Comparison of ENCODE assay signal across 25 mouse cellular contexts in the genomic region with DNA sequence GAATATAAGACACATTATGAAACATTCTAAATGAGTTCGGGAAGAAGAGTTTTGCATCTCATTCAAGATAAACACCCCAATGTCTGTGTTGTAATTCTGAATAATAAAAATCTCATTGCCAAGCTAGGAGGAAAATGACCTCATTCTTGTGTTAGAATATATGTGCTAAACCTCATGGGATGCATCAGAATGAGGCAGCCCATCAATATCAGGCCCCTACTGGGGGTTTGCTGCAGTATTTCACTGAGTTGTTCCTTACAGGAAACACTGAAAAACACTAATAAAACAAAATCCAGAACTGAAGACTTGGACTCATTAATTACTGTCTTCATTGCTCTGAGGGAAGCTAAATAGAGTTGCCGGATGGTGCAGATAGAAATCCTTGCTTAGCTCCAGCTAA.
DNase-seq lines count a peak whose midpoint lies in the region; ATAC-seq and TF ChIP-seq lines count a peak whose summit lies in the region.
"Had no signal": no experiment of that assay in that cellular context is flagged by ENCODE, and none has a peak within 500 bp of the region (broad histone marks: within the 10 kb centered on the region; RNA-seq: fewer than 3 reads in every experiment).

No protein-coding gene starts in this region.

- H3K36me3 ChIP-seq in hindbrain, embryonic 15.5 days = no peaks in the 10 kb centered on the region
- H3K36me3 ChIP-seq in hindbrain, embryonic 14.5 days (replicated peaks; ENCODE audit: control insufficient read depth, insufficient read depth) = no peaks in the 10 kb centered on the region
- no peaks in the 10 kb centered on the region for H3K36me3 ChIP-seq in midbrain, postnatal 0 days (ENCODE audit: insufficient read depth, low read length)
- no peaks in the 10 kb centered on the region for H3K36me3 ChIP-seq in midbrain, embryonic 10.5 days
- H3K36me3 ChIP-seq: embryonic facial prominence, embryonic 10.5 days; embryonic facial prominence, embryonic 12.5 days; forebrain, embryonic 15.5 days; G1E had no signal

- H3K4me1 ChIP-seq in hindbrain, embryonic 15.5 days (replicated peaks) = no peaks in the 10 kb centered on the region
- H3K4me1 ChIP-seq in hindbrain, embryonic 14.5 days (replicated peaks; ENCODE audit: control insufficient read depth, insufficient read depth, low read length) = no peaks in the 10 kb centered on the region
- H3K4me1 ChIP-seq in midbrain, postnatal 0 days (ENCODE audit: insufficient read depth, low read length) = no peaks in the 10 kb centered on the region
- no peaks in the 10 kb centered on the region for H3K4me1 ChIP-seq in midbrain, embryonic 10.5 days
- H3K4me1 ChIP-seq: embryonic facial prominence, embryonic 10.5 days; embryonic facial prominence, embryonic 12.5 days; forebrain, embryonic 13.5 days; forebrain, embryonic 15.5 days had no signal

- H3K9me3 ChIP-seq in hindbrain, embryonic 15.5 days = no peaks in the 10 kb centered on the region
- H3K9me3 ChIP-seq in hindbrain, embryonic 14.5 days (ENCODE audit: control insufficient read depth, low read length) = no peaks in the 10 kb centered on the region
- H3K9me3 ChIP-seq in midbrain, postnatal 0 days (ENCODE audit: low read length) = no peaks in the 10 kb centered on the region
- H3K9me3 ChIP-seq in midbrain, embryonic 10.5 days (replicated peaks) = no peaks in the 10 kb centered on the region
- H3K9me3 ChIP-seq: embryonic facial prominence, embryonic 10.5 days; embryonic facial prominence, embryonic 12.5 days; forebrain, embryonic 13.5 days; forebrain, embryonic 15.5 days; G1E had no signal

- H3K4me2 ChIP-seq in hindbrain, embryonic 15.5 days = no peak overlapping the region
- H3K4me2 ChIP-seq in hindbrain, embryonic 14.5 days (replicated peaks) = no peak overlapping the region
- H3K4me2 ChIP-seq in midbrain, postnatal 0 days (ENCODE audit: low read depth, low read length, poor library complexity, severe bottlenecking) = no peak overlapping the region
- H3K4me2 ChIP-seq: embryonic facial prominence, embryonic 12.5 days; forebrain, embryonic 13.5 days; forebrain, embryonic 15.5 days had no signal

- 60% methylated on average over 2 of the region's 2 CpGs for WGBS in hindbrain, embryonic 15.5 days
- 69% methylated on average over 2 of the region's 2 CpGs for WGBS in hindbrain, embryonic 14.5 days
- 66% methylated on average over 2 of the region's 2 CpGs for WGBS in midbrain, postnatal 0 days
- WGBS in midbrain, embryonic 10.5 days = 91% methylated on average over 2 of the region's 2 CpGs

- H3K9ac ChIP-seq in hindbrain, embryonic 15.5 days = no peak overlapping the region
- H3K9ac ChIP-seq in hindbrain, embryonic 14.5 days = no peak overlapping the region
- H3K9ac ChIP-seq in midbrain, postnatal 0 days (replicated peaks; ENCODE audit: low read length, poor library complexity, severe bottlenecking) = no peak overlapping the region
- H3K9ac ChIP-seq: embryonic facial prominence, embryonic 12.5 days; forebrain, embryonic 13.5 days; forebrain, embryonic 15.5 days; forebrain, postnatal 0 days had no signal

- DNase-seq in hindbrain, embryonic 14.5 days (ENCODE audit: low spot score) = no peak
- peak; percentile 28 for DNase-seq in midbrain, postnatal 0 days (ENCODE audit: low spot score)
- no peak for DNase-seq in midbrain, embryonic 10.5 days (ENCODE audit: low spot score)
- DNase-seq in brain, adult 2 months (ENCODE audit: low read depth, low spot score) = peak; percentile 15
- no peak for DNase-seq in lung, postnatal 25 days (ENCODE audit: low spot score)
- DNase-seq: adrenal gland, adult 8-10 months; adrenal gland, postnatal 14 days; adrenal gland, postnatal 36 days; B cell, adult 2 months; cerebellum, adult 11 months; cerebellum, adult 18-20 months; cerebellum, adult 8-10 months; cerebellum, adult 9-11 months; cerebellum, postnatal 14 days; cerebellum, postnatal 36 days; forebrain, postnatal 0 days had no signal

- no peak overlapping the region for H3K4me3 ChIP-seq in hindbrain, embryonic 15.5 days
- no peak overlapping the region for H3K4me3 ChIP-seq in hindbrain, embryonic 14.5 days (replicated peaks; ENCODE audit: low read length)
- H3K4me3 ChIP-seq in midbrain, postnatal 0 days (ENCODE audit: low read depth, low read length) = no peak overlapping the region
- no peak overlapping the region for H3K4me3 ChIP-seq in midbrain, embryonic 10.5 days
- H3K4me3 ChIP-seq: embryonic facial prominence, embryonic 10.5 days; embryonic facial prominence, embryonic 12.5 days; forebrain, embryonic 13.5 days; forebrain, embryonic 15.5 days had no signal

- H3K27me3 ChIP-seq in hindbrain, embryonic 15.5 days = no peaks in the 10 kb centered on the region
- no peaks in the 10 kb centered on the region for H3K27me3 ChIP-seq in hindbrain, embryonic 14.5 days (ENCODE audit: control insufficient read depth, insufficient read depth, low read length)
- H3K27me3 ChIP-seq in midbrain, postnatal 0 days (ENCODE audit: insufficient read depth, low read length) = no peaks in the 10 kb centered on the region
- no peaks in the 10 kb centered on the region for H3K27me3 ChIP-seq in midbrain, embryonic 10.5 days (ENCODE audit: low read depth, poor library complexity, severe bottlenecking)
- H3K27me3 ChIP-seq: embryonic facial prominence, embryonic 12.5 days; forebrain, embryonic 13.5 days; forebrain, embryonic 15.5 days; Patski had no signal

- no peak overlapping the region for H3K27ac ChIP-seq in hindbrain, embryonic 15.5 days (replicated peaks)
- no peak overlapping the region for H3K27ac ChIP-seq in hindbrain, embryonic 14.5 days
- H3K27ac ChIP-seq in midbrain, postnatal 0 days (ENCODE audit: low read depth, low read length) = no peak overlapping the region
- no peak overlapping the region for H3K27ac ChIP-seq in midbrain, embryonic 10.5 days (replicated peaks)
- H3K27ac ChIP-seq: embryonic facial prominence, embryonic 10.5 days; embryonic facial prominence, embryonic 12.5 days; forebrain, embryonic 13.5 days; forebrain, embryonic 15.5 days had no signal

- ATAC-seq in hindbrain, embryonic 15.5 days (ENCODE audit: low FRiP score, low read depth) = 0 out of 2 replicates have a peak, but pooled peaks have one; percentile 38
- ATAC-seq in hindbrain, embryonic 14.5 days (ENCODE audit: low FRiP score) = no peak
- no peak for ATAC-seq in midbrain, postnatal 0 days (ENCODE audit: low FRiP score)
- ATAC-seq: activated CD4-positive, CD25-positive, alpha-beta regulatory T cell, adult 4 months; CD4-positive, CD25-positive, alpha-beta regulatory T cell, adult 4 months; forebrain, embryonic 13.5 days; forebrain, embryonic 15.5 days; forebrain, postnatal 0 days; Patski had no signal

- no peak for TF ChIP-seq CTCF in midbrain, postnatal 0 days (IDR thresholded peaks at IDR 0.05)

Comparison
In these comparisons a context has a peak if more than half of its experiments do, and no peak if none do; other contexts are left out.
1. DNase-seq: peak in midbrain, postnatal 0 days (single experiment) and brain, adult 2 months (single experiment); none in hindbrain, embryonic 14.5 days (single experiment), midbrain, embryonic 10.5 days (single experiment) and lung, postnatal 25 days (single experiment).